Mouse (Mus musculus): ENCODE measurements at regions not wholly inside any gene's neighbourhood (a gene's known extent, or its start where the extent isn't known, plus 50 kb on each side); places are given as distances from the start of the nearest gene placed in this dataset.

DNA sequence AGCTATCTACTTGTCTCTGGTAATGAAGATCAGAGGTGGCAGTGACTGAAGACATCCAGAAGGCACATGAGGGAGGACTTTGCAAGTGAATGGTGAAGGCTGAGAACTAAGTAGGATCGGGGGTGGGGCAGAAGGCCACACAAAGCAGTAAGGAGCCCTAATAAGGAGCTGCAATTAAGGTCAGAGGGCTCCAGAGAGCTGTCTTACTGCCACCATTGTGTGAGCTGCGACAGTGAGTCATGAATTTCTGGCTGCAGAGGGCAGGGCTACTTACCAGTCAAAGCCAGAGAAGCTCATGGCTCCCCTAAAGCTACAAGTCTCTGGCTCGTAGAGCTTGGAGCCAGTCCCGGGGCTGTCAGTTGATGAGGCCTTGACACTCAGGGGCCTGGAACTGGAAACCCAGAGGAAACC lies 172.1 kb downstream of the Shq1 start:
- no peak for TF ChIP-seq POLR2A (IDR thresholded peaks at IDR 0.05; ENCODE audit: insufficient read depth, low read depth, low read length)
- TF ChIP-seq CTCF (IDR thresholded peaks at IDR 0.05; ENCODE audit: insufficient read depth, low read depth, low read length), result no peak

Data from olfactory bulb, adult 2 months (tissue).